Mouse (Mus musculus) right cerebral cortex, postnatal 14 days (tissue): ENCODE data around the gene Wdfy3.
"Not testable (repeated sequence)": the region's sequence is repeated elsewhere in the genome, so short reads cannot be mapped to it uniquely, and the experiment has no call there.

Experiments used
- DNase-seq: peaks from one replicate; pipeline ENCODE4 v3.0.0; 2022

Gene Wdfy3

GRCm38 (mm10) chr5:102069767-102070413 is at the start of gene Wdfy3:
TSS of gene Wdfy3 (minus strand) at chr5:102069921.
- peak; percentile 87 for DNase-seq

GRCm38 (mm10) chr5:102113009-102113408 is 43.3 kb upstream of the Wdfy3 start:
- DNase-seq: no peak

- DNase-seq: no peak
These were observed 42.3 kb upstream of the Wdfy3 start for GRCm38 (mm10) chr5:102112034-102112433.

GRCm38 (mm10) chr5:102110031-102110430 is 40.3 kb upstream of the Wdfy3 start:
- peak; percentile 51 for DNase-seq

- DNase-seq: no peak
These were observed 36.2 kb upstream of the Wdfy3 start for GRCm38 (mm10) chr5:102105919-102106318.

- not testable (repeated sequence) for DNase-seq
These were observed 32.1 kb upstream of the Wdfy3 start for GRCm38 (mm10) chr5:102101815-102102214.

GRCm38 (mm10) chr5:102100246-102101241 is 30.8 kb upstream of the Wdfy3 start:
- DNase-seq: no peak

GRCm38 (mm10) chr5:102095576-102095975 is 25.9 kb upstream of the Wdfy3 start:
- DNase-seq: no peak

GRCm38 (mm10) chr5:102090686-102091085 is 21.0 kb upstream of the Wdfy3 start:
- no peak for DNase-seq

- peak; percentile 27 for DNase-seq
These were observed 15.3 kb upstream of the Wdfy3 start for GRCm38 (mm10) chr5:102084737-102085705.

- DNase-seq: peak; percentile 84
These were observed 4.4 kb upstream of the Wdfy3 start for GRCm38 (mm10) chr5:102074086-102074485.

GRCm38 (mm10) chr5:102072057-102072456 is 2.3 kb upstream of the Wdfy3 start:
- DNase-seq: no peak

GRCm38 (mm10) chr5:102071241-102071640 is 1.5 kb upstream of the Wdfy3 start:
- DNase-seq: no peak

- DNase-seq: no peak
These were observed 1.1 kb upstream of the Wdfy3 start for GRCm38 (mm10) chr5:102070788-102071187.

GRCm38 (mm10) chr5:102070414-102070768 is 670 bp upstream of the Wdfy3 start:
- no peak for DNase-seq

GRCm38 (mm10) chr5:102069051-102069766 is 512 bp downstream of the Wdfy3 start:
- peak; percentile 60 for DNase-seq

GRCm38 (mm10) chr5:102066458-102066857 is 3.3 kb downstream of the Wdfy3 start:
- no peak for DNase-seq

- DNase-seq: no peak
These were observed 6.5 kb downstream of the Wdfy3 start for GRCm38 (mm10) chr5:102063013-102063752.

- no peak for DNase-seq
These were observed 7.9 kb downstream of the Wdfy3 start for GRCm38 (mm10) chr5:102061816-102062215.

- DNase-seq: no peak
These were observed 13.8 kb downstream of the Wdfy3 start for GRCm38 (mm10) chr5:102055946-102056345.

GRCm38 (mm10) chr5:102055130-102055641 is 14.5 kb downstream of the Wdfy3 start:
- DNase-seq: no peak
